Mouse (Mus musculus) left cerebral cortex, postnatal 14 days (tissue): ENCODE data around the gene Tmem239. TPM values are rescaled to one million over a fixed set of nuclear protein-coding genes. Genes with fewer than 3 reads are reported as not detected.
"Not testable (repeated sequence)": the region's sequence is repeated elsewhere in the genome, so short reads cannot be mapped to it uniquely, and the experiment has no call there.

Experiments
- DNase-seq, 2 experiments: peaks; one replicate each; pipeline ENCODE4 v3.0.0; 2021 to 2022; ENCODE audit warnings: low spot score in 2 of 2, mixed read lengths in 1 of 2
- intact Hi-C: fragments of 180-260 bp; cut with DNase I; formaldehyde crosslinking; loops from one replicate; pipeline ENCODE4 v1.15.1; 2025
- long read RNA-seq, 2 experiments: library from polyadenylated mRNA; stranded (forward); transcript quantifications; one replicate each; pipeline ENCODE4 v2.0.0; 2021
- total RNA-seq, 2 experiments: library from RNA; stranded (reverse); gene quantifications; 2 replicates each; pipeline ENCODE4 v1.2.3; 2021

Tmem239 gene
- not detected for total RNA-seq
- long read RNA-seq, experiment 1: 0 reads
- long read RNA-seq, experiment 2: 0 reads

DNA sequence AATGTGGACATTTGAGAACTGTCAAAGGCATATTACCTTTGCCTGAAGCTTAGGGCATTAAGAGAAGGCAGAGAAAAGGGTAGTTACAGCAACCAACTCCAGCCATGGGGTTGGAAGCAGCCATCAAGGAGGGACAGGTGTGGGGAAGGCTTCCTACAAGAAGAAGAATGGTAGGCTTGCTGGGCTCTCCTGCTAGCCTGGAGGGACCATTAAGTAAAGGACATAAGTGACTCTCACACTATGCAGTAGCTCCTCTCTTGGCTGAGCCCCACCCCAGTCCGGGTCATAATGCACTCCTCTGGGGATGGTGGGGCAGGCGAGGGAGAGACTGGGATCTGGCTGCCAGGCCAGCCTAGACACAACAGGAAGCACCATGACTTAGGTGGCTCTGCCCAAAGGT lies at the start of gene Tmem239:
Tmem239 (plus strand) TSS at position 301 of the 400 bp plus-strand sequence.
- intact Hi-C loops: no loop called here

GRCm38 (mm10) chr2:130357551-130357950 lies 48.7 kb upstream of the Tmem239 start:
- no peak for DNase-seq
- intact Hi-C loops: no loop called here

More for the DNA sequence above, at the start of gene Tmem239:
- DNase-seq: no peak

DNA sequence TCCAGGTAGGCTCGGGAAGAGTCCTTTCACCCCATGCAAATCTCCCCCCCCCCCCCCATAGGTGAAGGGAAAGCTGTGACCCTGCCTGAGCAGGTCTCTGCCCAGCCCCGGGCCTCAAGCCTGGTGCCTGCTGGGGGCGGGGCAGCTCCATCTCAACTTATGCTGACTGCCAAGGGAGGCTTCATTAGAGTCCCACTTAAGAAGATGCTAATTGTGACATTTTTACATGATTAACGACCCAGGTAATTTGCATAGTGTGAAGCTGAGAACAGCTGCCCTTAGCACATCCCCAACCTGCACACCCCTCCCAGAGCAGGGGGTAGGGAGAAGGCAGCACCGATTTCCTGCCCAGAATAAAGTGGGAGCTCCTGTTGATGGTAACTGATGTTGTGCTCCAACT lies 47.4 kb upstream of the Tmem239 start:
- intact Hi-C loops: no loop called here
- DNase-seq: no peak

DNA sequence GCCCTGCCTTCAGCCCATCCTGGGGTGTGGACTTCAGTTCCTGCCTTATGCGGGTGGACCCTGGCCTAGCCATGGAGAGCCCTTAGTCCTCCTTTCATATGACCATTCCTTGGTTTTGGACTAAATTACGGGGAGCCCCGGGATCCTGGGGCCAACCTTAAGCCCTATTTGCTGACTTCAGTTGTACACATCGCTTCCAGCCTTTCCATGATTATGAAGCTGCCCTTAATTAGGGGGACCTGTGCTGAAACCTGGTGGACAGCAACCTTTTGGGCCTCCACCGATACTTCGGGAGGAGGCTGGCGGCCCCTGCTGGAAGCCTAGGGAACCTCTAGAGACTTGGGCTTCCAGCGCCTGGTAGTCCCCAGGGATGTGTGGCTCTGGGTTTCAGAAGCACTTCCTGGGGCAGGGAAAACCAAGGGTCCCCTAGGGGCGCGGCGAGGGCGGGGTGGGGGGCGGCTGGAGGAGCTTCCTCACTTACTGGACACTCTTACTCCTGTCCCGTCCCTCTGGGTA lies 43.7 kb upstream of the Tmem239 start:
- DNase-seq: peak; percentile 41 to 60
- intact Hi-C loops: loop anchor here (2.0 kb wide), 1 partner anchor 72 kb away; no protein-coding TSS in a partner anchor

DNA sequence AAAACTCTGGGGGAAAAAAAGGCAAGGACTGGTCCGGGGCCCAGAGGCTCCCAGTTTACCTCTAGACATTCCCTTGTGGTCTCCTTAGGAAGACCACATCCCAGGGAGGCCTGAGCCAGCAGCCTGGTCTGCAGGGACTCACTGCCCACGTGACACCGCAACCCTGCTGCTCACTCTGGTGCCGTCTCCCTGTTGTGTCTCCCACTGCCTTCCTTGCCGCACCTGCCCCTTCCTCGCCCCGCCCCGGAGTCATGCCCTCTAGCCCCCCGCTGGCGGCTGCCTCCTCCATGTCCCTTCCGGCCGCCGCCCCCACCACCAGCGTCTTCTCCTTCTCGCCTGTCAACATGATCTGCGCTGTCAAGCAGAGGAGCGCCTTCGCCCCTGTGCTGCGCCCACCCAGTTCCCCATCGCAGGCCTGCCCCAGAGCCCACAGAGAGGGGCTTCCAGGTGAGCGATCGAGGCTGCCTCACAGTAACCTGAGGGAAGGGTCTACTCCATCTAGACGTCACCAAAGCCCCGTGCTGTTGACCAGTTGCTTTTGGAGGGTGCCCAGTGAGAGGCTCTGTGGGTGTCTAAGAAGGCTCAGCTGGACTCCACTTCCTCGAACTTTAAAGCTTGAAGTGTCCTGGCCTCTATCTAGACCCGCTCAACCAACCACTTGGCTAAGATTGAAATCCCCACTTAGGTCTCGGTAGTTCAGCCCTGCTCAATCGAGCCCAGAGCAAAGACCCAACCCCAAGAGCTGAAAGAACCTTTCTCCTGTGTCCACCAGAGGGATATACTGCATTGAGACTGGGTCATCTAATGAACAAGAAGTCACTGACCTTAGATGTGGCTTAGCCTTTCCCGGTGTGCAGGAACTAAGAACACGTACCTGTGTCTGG lies 40.8 kb upstream of the Tmem239 start:
- DNase-seq: no peak
- intact Hi-C loops: no loop called here

DNA sequence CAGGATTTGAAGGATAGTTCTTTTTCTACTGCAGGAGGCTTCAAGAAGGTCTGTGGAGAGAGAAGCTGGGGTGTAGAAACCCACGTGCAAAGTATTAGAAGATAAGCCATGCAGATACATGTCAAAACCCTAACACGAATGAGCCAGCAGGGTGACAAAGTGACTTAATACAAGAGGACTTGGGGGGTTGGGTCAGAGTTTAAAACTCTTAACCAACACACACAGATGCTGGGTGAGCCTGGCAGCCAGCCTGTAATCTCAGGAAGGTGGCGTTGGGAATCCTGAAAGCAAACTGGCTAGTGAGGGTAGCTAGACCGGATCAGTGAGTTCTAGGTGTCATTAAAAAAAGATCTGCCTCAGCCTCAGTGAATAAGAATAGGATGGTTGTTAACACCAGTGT lies 38.9 kb upstream of the Tmem239 start:
- DNase-seq: no peak
- intact Hi-C loops: no loop called here

GRCm38 (mm10) chr2:130373026-130373425 lies 33.3 kb upstream of the Tmem239 start:
- DNase-seq, intact Hi-C loops: not testable (repeated sequence)

DNA sequence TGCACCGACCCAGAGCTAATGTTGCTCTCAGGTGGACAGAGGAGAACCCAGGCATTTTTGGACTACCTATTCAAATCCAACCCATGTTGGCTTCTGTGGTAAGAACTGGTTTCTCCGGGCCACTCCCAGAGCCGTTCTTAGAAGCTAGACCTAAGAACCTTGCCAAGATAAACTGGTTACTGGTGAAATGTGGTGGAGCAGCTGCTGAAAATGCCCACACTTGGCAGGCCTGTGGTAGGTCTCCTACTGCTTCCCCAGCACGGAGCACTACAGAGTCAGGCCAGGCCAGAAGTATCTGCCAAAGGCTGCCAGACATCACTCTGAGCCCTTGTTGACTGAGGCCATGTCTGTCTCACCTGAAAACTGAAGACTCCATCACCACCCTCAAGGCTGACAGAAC lies 31.3 kb upstream of the Tmem239 start:
- DNase-seq: no peak
- intact Hi-C loops: no loop called here

DNA sequence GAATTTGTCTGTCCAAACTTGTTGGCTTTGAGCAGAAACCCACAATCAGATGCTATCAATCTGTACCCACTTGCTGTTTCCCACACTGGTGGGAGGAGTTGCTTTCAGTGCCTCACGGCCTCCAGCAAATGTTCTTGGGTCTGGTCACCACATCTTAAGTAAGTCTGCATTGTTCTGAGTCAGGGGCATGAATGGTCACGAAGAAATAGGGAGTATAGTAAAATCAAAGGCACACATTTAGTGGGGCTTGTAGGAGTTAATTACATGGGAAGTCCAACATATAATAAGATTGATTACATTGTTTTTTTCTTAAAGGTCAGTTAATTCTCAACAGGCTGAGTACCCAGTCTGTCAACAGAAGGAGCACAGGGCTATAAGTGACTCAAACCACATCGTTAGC lies 23.1 kb upstream of the Tmem239 start:
- intact Hi-C loops: no loop called here
- DNase-seq: no peak

GRCm38 (mm10) chr2:130383895-130384294 lies 22.4 kb upstream of the Tmem239 start:
- intact Hi-C loops: no loop called here
- DNase-seq: no peak

DNA sequence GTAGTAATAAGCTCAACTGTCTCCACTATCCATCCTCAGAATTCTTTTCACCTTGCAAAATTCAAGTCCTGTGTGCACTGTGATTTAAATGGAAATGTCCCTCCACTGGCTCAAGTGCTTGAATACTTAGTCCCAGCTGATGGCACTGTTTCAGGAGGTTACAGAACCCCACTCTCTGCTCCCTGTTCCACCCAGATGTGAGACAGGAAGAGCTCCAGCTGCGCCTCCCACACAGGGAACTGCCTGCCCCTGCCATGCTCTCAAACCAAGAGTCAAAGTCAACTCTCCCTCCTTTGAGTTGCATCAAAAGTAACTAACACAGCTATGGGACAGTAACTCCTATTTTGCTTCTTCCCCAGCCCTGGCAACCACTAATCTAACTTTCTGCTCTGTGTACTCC lies 20.1 kb upstream of the Tmem239 start:
- no peak for DNase-seq
- intact Hi-C loops: no loop called here

- no peak for DNase-seq
- intact Hi-C loops: no loop called here
Observed at GRCm38 (mm10) chr2:130388796-130389195, 17.5 kb upstream of the Tmem239 start.

GRCm38 (mm10) chr2:130390993-130391625 lies 15.2 kb upstream of the Tmem239 start:
- no peak for DNase-seq
- intact Hi-C loops: no loop called here

- DNase-seq: no peak
- intact Hi-C loops: no loop called here
Observed at GRCm38 (mm10) chr2:130392836-130393235, 13.4 kb upstream of the Tmem239 start.

DNA sequence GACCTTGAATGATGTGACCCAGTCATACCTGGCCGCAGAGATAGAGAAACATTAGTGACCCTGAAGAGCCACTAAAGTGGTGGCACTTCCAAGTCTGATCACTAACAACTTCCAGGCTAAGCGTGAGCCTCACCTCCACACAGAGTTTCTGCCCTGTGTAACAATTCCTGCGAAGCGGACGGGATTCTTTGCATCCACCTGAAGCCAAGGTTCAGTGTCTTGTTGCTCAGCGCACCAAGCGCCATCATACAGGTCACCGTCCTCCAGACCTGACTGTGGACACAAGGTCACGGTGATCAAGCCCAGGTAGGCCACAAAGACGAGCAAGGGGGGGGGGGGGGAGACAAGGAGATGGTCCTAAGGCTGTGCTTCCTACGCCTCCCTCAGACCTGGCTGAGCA lies 10.6 kb upstream of the Tmem239 start:
- no peak for DNase-seq
- intact Hi-C loops: no loop called here

DNA sequence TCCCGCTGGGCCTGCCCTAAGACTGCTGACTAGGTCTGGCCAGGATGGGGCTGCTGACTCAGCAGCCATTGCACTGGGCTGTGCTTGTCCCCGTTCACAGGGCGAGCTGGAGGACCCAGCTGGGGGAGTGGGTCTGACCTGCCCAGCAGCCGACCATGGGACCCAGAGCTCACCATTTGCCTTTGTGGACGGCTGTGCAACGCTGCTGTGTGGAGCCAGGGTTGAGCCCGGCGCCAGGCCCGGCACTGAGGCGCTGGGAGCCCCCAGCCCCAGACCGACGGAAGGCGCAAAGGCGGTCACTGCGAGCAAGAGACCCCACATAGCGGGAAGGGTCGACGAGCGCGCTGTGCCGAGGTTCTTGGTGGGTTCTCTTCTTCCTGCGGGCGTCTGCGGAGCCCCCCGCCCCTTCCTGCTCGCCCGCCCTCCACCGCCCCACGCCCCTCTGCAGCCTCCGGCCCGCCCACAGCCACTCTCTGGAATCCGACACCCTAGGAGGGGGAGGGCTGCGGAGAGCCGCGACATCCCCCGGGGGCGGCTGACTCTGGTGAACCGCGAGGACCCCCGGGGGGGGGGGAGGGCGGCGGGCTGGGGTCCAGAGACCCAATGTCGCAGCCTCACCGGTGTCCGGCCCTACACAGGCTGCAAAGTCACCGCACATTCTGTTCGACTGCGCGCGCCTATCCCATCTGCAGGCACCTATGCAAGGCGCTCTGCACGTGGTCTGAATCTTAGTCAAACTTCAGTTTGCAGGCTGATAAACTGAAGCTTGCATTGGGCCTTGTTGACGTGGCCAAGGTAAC lies 8.9 kb upstream of the Tmem239 start, which contains the start of gene Cpxm1:
Cpxm1 (minus strand) TSS at position 389 of the 800 bp plus-strand sequence.
- no peak for DNase-seq
- intact Hi-C loops: no loop called here

- DNase-seq: no peak
- intact Hi-C loops: no loop called here
Observed at GRCm38 (mm10) chr2:130398091-130398490, 8.2 kb upstream of the Tmem239 start.

DNA sequence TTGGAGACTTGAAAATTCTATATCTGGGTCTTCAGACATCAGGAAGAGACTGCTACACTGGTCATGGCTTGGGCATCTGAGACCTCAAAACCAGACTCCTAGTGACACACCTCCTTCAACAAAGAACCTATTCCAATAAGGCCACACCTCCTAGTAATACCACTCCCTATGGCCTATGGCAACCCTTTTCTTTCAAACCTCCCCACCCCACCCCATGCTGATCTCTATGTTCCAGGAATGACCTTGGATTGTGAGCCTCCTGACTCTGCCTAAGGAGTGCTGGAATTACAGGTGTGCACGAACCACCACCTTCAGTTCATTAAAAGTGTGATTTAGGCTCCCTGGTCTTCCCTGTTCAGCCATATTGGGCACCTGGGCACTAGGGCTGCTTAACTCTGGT lies 6.2 kb upstream of the Tmem239 start:
- intact Hi-C loops: no loop called here
- no peak for DNase-seq

DNA sequence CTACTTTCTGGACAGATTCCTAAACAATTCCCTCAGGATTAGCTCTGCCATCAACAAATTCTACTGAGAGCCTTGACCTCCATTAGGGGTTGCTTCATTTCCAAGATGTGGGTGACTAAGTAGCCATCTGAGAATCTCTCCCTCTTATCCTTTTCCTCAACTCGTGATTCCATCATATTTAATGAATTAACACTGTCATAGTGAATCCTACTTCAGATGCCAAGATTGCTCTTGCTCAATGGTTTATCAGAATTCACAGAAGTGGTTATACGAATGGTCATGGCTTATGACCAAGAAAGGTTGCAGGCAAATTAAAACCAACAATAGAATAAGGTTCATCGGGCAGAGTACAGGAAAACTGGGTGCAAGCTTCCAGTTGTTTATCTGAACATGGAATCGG lies 4.4 kb upstream of the Tmem239 start:
- intact Hi-C loops: no loop called here
- no peak for DNase-seq

- intact Hi-C loops: no loop called here
- DNase-seq: no peak
Observed at GRCm38 (mm10) chr2:130404939-130405338, 1.3 kb upstream of the Tmem239 start, which contains the start of the genes Gm28372 and 1700020A23Rik. TSS of gene Gm28372 (plus strand) at chr2:130405239. TSS of gene 1700020A23Rik (plus strand) at chr2:130405259.
